Mouse (Mus musculus) MEL (cell line): Measurements from ENCODE around the gene Polr2c. TPM values are rescaled to one million over a fixed set of nuclear protein-coding genes. Genes with fewer than 3 reads are reported as not detected.

Source experiments
- DNase-seq: peaks from one replicate; pipeline ENCODE4 v3.0.0; 2011; ENCODE audit warnings: low read depth, low spot score
- H3K27ac ChIP-seq: 2 replicates; pipeline ENCODE4 v1.5.1; 2012; ENCODE audit warnings: low read depth, mild to moderate bottlenecking, control low read depth, low read length, moderate library complexity; ENCODE audit not compliant: control insufficient read depth
- H3K27me3 ChIP-seq, 2 experiments: fragments of 150-350 bp in 1 of 2; sonication (generic) in 1 of 2; 2 replicates each; pipeline ENCODE4 v1.6.1; 2012; ENCODE audit warnings: low read length in 2 of 2, mild to moderate bottlenecking in 2 of 2, improper control_type of control experiment in 1 of 2, moderate library complexity in 1 of 2; ENCODE audit not compliant: insufficient read depth in 2 of 2, control insufficient read depth in 1 of 2
- H3K36me3 ChIP-seq, 2 experiments: 2 replicates each; pipeline ENCODE4 v1.6.1; 2012 to 2014; ENCODE audit warnings: low read length in 2 of 2, improper control_type of control experiment in 1 of 2, inconsistent platforms in 1 of 2, mild to moderate bottlenecking in 1 of 2; ENCODE audit not compliant: insufficient read depth in 2 of 2, control insufficient read depth in 1 of 2
- H3K4me1 ChIP-seq, 2 experiments: fragments of 150-350 bp in 1 of 2; sonication (generic) in 1 of 2; 2 replicates each; pipeline ENCODE4 v1.6.1; 2012; ENCODE audit warnings: low read length in 2 of 2, improper control_type of control experiment in 1 of 2, mild to moderate bottlenecking in 1 of 2; ENCODE audit not compliant: insufficient read depth in 2 of 2, control insufficient read depth in 1 of 2
- H3K4me3 ChIP-seq, 2 experiments: fragments of 150-350 bp in 1 of 2; sonication (generic) in 1 of 2; 2 replicates each; pipeline ENCODE4 v1.5.1; 2012; ENCODE audit warnings: low read depth in 2 of 2, low read length in 2 of 2, mild to moderate bottlenecking in 2 of 2, moderate library complexity in 2 of 2, control low read depth in 1 of 2, improper control_type of control experiment in 1 of 2; ENCODE audit not compliant: control insufficient read depth in 1 of 2, insufficient read depth in 1 of 2
- H3K79me2 ChIP-seq: 2 replicates; pipeline ENCODE4 v1.6.1; 2012; ENCODE audit warnings: mild to moderate bottlenecking, low read length, moderate library complexity; ENCODE audit not compliant: control insufficient read depth, poor library complexity, insufficient read depth
- H3K9ac ChIP-seq: 2 replicates; pipeline ENCODE4 v1.6.1; 2012; ENCODE audit warnings: low read depth, mild to moderate bottlenecking, control low read depth, low read length, moderate library complexity; ENCODE audit not compliant: control insufficient read depth, poor library complexity, severe bottlenecking
- H3K9me3 ChIP-seq: fragments of 150-350 bp; sonication (generic); replicated peaks from 2 replicates; pipeline ENCODE4 v1.6.1; 2012; ENCODE audit warnings: mild to moderate bottlenecking, low read length, improper control_type of control experiment, moderate library complexity; ENCODE audit not compliant: insufficient read depth
- CTCF ChIP-seq, 3 experiments: IDR thresholded peaks in 2 of 3; conservative IDR thresholded peaks in 1 of 3; 2 replicates each; pipeline ENCODE4 v1.5.1; 2011 to 2012; ENCODE audit warnings: low read length in 3 of 3, low read depth in 2 of 3, mild to moderate bottlenecking in 2 of 3, improper control_type of control experiment in 1 of 3, inconsistent platforms in 1 of 3, mixed read lengths in 1 of 3, moderate library complexity in 1 of 3; ENCODE audit not compliant: control insufficient read depth in 1 of 3, insufficient read depth in 1 of 3, poor library complexity in 1 of 3, severe bottlenecking in 1 of 3
- E2F4 ChIP-seq: IDR thresholded peaks from 2 replicates; pipeline ENCODE4 v1.6.1; 2011; ENCODE audit warnings: low read depth, low read length, improper control_type of control experiment, borderline replicate concordance
- ELF1 ChIP-seq: IDR thresholded peaks from 2 replicates; pipeline ENCODE4 v1.6.1; 2014; ENCODE audit warnings: low read depth, mild to moderate bottlenecking, inconsistent platforms, low read length, improper control_type of control experiment, moderate library complexity
- EP300 ChIP-seq, 2 experiments: IDR thresholded peaks; 2 replicates each; pipeline ENCODE4 v1.6.1; 2011; ENCODE audit warnings: improper control_type of control experiment in 2 of 2, low read length in 2 of 2, low read depth in 1 of 2, mild to moderate bottlenecking in 1 of 2
- ETS1 ChIP-seq: IDR thresholded peaks from 2 replicates; pipeline ENCODE4 v1.6.1; 2012; ENCODE audit warnings: low read depth, mild to moderate bottlenecking, inconsistent platforms, low read length, improper control_type of control experiment, moderate library complexity
- GATA1 ChIP-seq: IDR thresholded peaks from 2 replicates; pipeline ENCODE4 v1.6.1; 2011; ENCODE audit warnings: low read depth, low read length, improper control_type of control experiment
- HCFC1 ChIP-seq: IDR thresholded peaks from 2 replicates; pipeline ENCODE4 v1.6.1; 2012; ENCODE audit warnings: low read depth, mild to moderate bottlenecking, inconsistent platforms, low read length, improper control_type of control experiment, moderate library complexity
- JUND ChIP-seq: IDR thresholded peaks from 2 replicates; pipeline ENCODE4 v1.6.1; 2011; ENCODE audit warnings: low read depth, mild to moderate bottlenecking, improper control_type of control experiment, low read length
- MAFK ChIP-seq: IDR thresholded peaks from 2 replicates; pipeline ENCODE4 v1.6.1; 2011; ENCODE audit warnings: low read depth, mild to moderate bottlenecking, low read length, improper control_type of control experiment, borderline replicate concordance
- MEF2A ChIP-seq: IDR thresholded peaks from 2 replicates; pipeline ENCODE4 v1.6.1; 2014; ENCODE audit warnings: low read depth, mild to moderate bottlenecking, inconsistent platforms, low read length, improper control_type of control experiment; ENCODE audit not compliant: poor library complexity, insufficient replicate concordance, severe bottlenecking; ENCODE audit errors: extremely low read depth
- MXI1 ChIP-seq: IDR thresholded peaks from 2 replicates; pipeline ENCODE4 v1.6.1; 2011; ENCODE audit warnings: mild to moderate bottlenecking, low read depth, low read length, improper control_type of control experiment
- MYB ChIP-seq: IDR thresholded peaks from 2 replicates; pipeline ENCODE4 v1.6.1; 2011; ENCODE audit warnings: mild to moderate bottlenecking, low read depth, low read length, improper control_type of control experiment
- NRF1 ChIP-seq: IDR thresholded peaks from 2 replicates; pipeline ENCODE4 v1.6.1; 2014; ENCODE audit warnings: low read depth, mild to moderate bottlenecking, inconsistent platforms, low read length, improper control_type of control experiment, moderate library complexity; ENCODE audit not compliant: poor library complexity, insufficient read depth, severe bottlenecking
- POLR2AphosphoS5 ChIP-seq: IDR thresholded peaks from 2 replicates; pipeline ENCODE4 v1.6.1; 2012; ENCODE audit warnings: low read depth, borderline replicate concordance, mild to moderate bottlenecking, inconsistent platforms, low read length, moderate library complexity, mixed read lengths
- RCOR1 ChIP-seq: IDR thresholded peaks from 2 replicates; pipeline ENCODE4 v1.6.1; 2012; ENCODE audit warnings: low read depth, mild to moderate bottlenecking, inconsistent platforms, low read length, improper control_type of control experiment
- TAL1 ChIP-seq: IDR thresholded peaks from 2 replicates; pipeline ENCODE4 v1.6.1; 2012; ENCODE audit warnings: mild to moderate bottlenecking, inconsistent platforms, low read length, moderate library complexity, mixed read lengths
- TBP ChIP-seq: IDR thresholded peaks from 2 replicates; pipeline ENCODE4 v1.8.0; 2011; ENCODE audit warnings: low read depth, low read length, improper control_type of control experiment
- TCF12 ChIP-seq: IDR thresholded peaks from 2 replicates; pipeline ENCODE4 v1.6.1; 2014; ENCODE audit warnings: low read depth, mild to moderate bottlenecking, inconsistent platforms, low read length, improper control_type of control experiment, moderate library complexity
- UBTF ChIP-seq: IDR thresholded peaks from 2 replicates; pipeline ENCODE4 v1.6.1; 2012; ENCODE audit warnings: low read depth, mild to moderate bottlenecking, inconsistent platforms, low read length, improper control_type of control experiment, moderate library complexity, borderline replicate concordance; ENCODE audit not compliant: insufficient read depth
- USF1 ChIP-seq: IDR thresholded peaks from 2 replicates; pipeline ENCODE4 v1.6.1; 2014; ENCODE audit warnings: low read depth, mild to moderate bottlenecking, inconsistent platforms, low read length, improper control_type of control experiment, moderate library complexity
- ZKSCAN1 ChIP-seq: IDR thresholded peaks from 2 replicates; pipeline ENCODE4 v1.6.1; 2012; ENCODE audit warnings: low read depth, mild to moderate bottlenecking, inconsistent platforms, low read length, improper control_type of control experiment, moderate library complexity
- ZMIZ1 ChIP-seq: IDR thresholded peaks from 2 replicates; pipeline ENCODE4 v1.6.1; 2012; ENCODE audit warnings: low read depth, mild to moderate bottlenecking, inconsistent platforms, low read length, improper control_type of control experiment, moderate library complexity
- polyA plus RNA-seq, 2 experiments: library from polyadenylated mRNA; stranded (reverse) in 1 of 2; unstranded in 1 of 2; fragments of >175 nt in 1 of 2; fragments of >200 nt in 1 of 2; gene quantifications; 2 replicates each; pipeline versions ENCODE4 v1.2.1 to v1.2.4; 2012; ENCODE audit warnings: low replicate concordance in 2 of 2, low read depth in 1 of 2; ENCODE audit not compliant: insufficient read length in 2 of 2, insufficient read depth in 1 of 2, missing spikeins in 1 of 2
- total RNA-seq: library from RNA; depleted of rRNA; stranded (reverse); fragments of 300-350 nt; gene quantifications from 2 replicates; pipeline ENCODE4 v1.2.3, GENCODE M21; 2012

The Polr2c gene
- total and polyA plus RNA-seq, 3 experiments = 92.5 to 181 (median 151) TPM

DNA sequence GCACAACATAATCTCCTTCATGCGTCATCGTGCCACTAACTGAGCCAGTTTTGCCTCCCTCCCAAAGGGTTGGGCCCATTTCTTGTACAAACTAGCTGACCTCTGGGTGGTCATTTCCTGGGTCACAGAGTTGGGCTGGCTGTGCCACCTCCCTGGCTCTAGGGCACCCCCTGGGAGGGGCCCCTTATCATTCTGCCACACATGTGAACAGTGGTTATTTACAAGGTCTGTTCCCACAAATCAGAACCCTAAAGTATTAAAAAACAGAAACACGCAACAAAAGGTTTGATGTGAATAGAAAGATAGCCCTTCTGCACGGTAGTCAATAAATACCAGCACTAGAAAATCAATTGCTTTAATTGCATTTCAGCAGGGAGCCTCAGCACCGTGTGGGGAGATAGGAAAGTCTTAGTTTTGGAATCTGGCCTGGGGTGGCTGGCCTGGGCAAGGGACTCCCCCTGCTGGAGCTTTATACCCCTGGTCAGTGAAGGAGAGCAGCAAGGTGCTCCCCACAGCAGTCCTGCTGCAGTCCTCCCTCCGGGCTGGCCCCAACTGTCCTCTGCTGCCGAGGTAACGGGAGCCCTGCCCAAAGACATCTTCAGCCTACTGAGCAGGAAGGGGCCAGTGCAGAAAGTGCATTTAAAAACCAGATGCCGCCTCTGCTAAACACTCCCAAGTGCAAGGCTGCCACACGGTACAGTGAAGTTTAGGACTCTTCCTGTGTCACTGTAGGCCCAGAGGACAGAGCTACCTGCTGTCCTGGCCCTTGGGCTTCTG, 6.8 kb downstream of the Polr2c start:
- Histone ChIP-seq H3K4me3 (no peak overlapping the region), H3K27me3 (no peaks in the 10 kb centered on the region), H3K27ac (no peak overlapping the region), H3K4me1 (0 out of 4 replicates have a peak, but pooled peaks cover 0 to 3% of the 10 kb centered on the region in 2 experiments), H3K9me3 (no peaks in the 10 kb centered on the region), H3K9ac (no peak overlapping the region), H3K79me2 (peaks cover 5% of the 10 kb centered on the region), H3K36me3 (peaks cover under 1 to 3% of the 10 kb centered on the region in 2 experiments)
- TF ChIP-seq NRF1 = no peak
- no peak for TF ChIP-seq MYB
- 0 out of 6 replicates have a peak, but pooled peaks of 1 of the 3 experiments have one; percentile 8 for TF ChIP-seq CTCF (IDR thresholded peaks at IDR 0.05 in 2 of 3, conservative IDR thresholded peaks at IDR 0.05 in 1 of 3; ENCODE audit: control insufficient read depth in 1 of 3, insufficient read depth in 1 of 3, low read depth in 2 of 3, low read length in 3 of 3, poor library complexity in 1 of 3, severe bottlenecking in 1 of 3)
- TF ChIP-seq ETS1 = no peak
- TF ChIP-seq MEF2A = no peak
- DNase-seq = no peak

GRCm38 (mm10) chr8:94865292-94865691, 8.0 kb downstream of the Polr2c start:
- H3K9ac ChIP-seq = no peak overlapping the region
- 0 out of 4 replicates have a peak, but pooled peaks cover 0 to 3% of the 10 kb centered on the region in 2 experiments for H3K4me1 ChIP-seq
- TF ChIP-seq ETS1 = no peak
- TF ChIP-seq MAFK = no peak
- TF ChIP-seq NRF1 = no peak
- no peak for TF ChIP-seq POLR2AphosphoS5
- TF ChIP-seq RCOR1 = no peak
- no peak for TF ChIP-seq UBTF
- no peak for TF ChIP-seq TCF12
- TF ChIP-seq GATA1 = no peak
- no peak for TF ChIP-seq JUND
- TF ChIP-seq USF1 = no peak
- no peak for TF ChIP-seq ZMIZ1
- TF ChIP-seq EP300 (IDR thresholded peaks at IDR 0.05; ENCODE audit: low read depth in 1 of 2, low read length in 2 of 2) = no peak
- no peak for TF ChIP-seq MXI1
- TF ChIP-seq HCFC1 = no peak
- no peak for TF ChIP-seq E2F4
- TF ChIP-seq MYB = no peak
- no peak for TF ChIP-seq ELF1
- no peak for TF ChIP-seq TBP
- TF ChIP-seq ZKSCAN1 = no peak
- no peak for TF ChIP-seq TAL1
- H3K4me3 ChIP-seq = no peak overlapping the region
- H3K27ac ChIP-seq = no peak overlapping the region
- DNase-seq = no peak
- H3K36me3 ChIP-seq = peaks cover 0 to 3% of the 10 kb centered on the region in 2 experiments; a peak in 2 of 4 replicates
- H3K79me2 ChIP-seq = no peaks in the 10 kb centered on the region
- H3K27me3 ChIP-seq = no peaks in the 10 kb centered on the region
- H3K9me3 ChIP-seq = no peaks in the 10 kb centered on the region
